Mouse (Mus musculus) olfactory bulb, adult 2 months (tissue): Measurements from ENCODE around the gene Tsga10.

Experiments used
- CTCF ChIP-seq: fragments of 200-500 bp; IDR thresholded peaks from 2 replicates; pipeline ENCODE4 v1.5.1; 2012; ENCODE audit warnings: low read depth, mild to moderate bottlenecking, low read length, moderate library complexity; ENCODE audit not compliant: insufficient read depth
- POLR2A ChIP-seq: fragments of 200-500 bp; IDR thresholded peaks from 2 replicates; pipeline ENCODE4 v1.6.1; 2012; ENCODE audit warnings: mild to moderate bottlenecking, low read depth, low read length, moderate library complexity; ENCODE audit not compliant: insufficient read depth

GRCm38 (mm10) chr1:37735932-37736331, 130.3 kb downstream of the Tsga10 start:
- TF ChIP-seq POLR2A (no peak), CTCF (no peak)
